Mouse (Mus musculus): ENCODE measurements around the gene Celsr3. TPM values are rescaled to one million over a fixed set of nuclear protein-coding genes. Genes with fewer than 3 reads are reported as not detected.
A peak's percentile ranks its signal among the peaks of the same experiment; 100 is the strongest.

Gene Celsr3
- total and polyA plus RNA-seq, 2 experiments from 2014 or later, result 5.8 to 86.4 TPM

DNA sequence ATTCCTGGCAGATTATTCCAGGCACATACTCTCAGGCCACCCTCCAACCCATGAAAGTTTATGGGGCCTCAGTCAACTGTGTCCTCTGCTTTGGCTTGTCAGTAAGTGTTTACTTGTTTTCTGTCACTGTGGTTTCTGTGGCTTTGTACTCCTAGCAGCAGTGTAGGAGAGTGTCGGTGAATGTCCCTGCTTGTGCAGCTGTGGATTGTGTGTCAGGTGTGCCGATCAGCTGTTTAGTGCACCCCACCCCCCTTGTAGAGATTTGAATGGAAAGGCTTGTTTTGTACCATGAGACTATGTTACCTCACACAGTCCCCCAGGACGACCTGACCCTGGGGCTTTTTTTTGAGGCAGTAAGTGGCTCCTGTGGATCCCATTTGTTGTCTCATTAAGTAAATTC is 33.4 kb upstream of the Celsr3 start:
- no peak overlapping the region for H3K4me3 ChIP-seq (ENCODE audit: low read length)
- peaks cover 31% of the 10 kb centered on the region for H3K4me1 ChIP-seq (ENCODE audit: insufficient read depth, low read length)
- H3K36me3 ChIP-seq (ENCODE audit: insufficient read depth, low read length), result peaks cover 12% of the 10 kb centered on the region
- no peaks in the 10 kb centered on the region for H3K9me3 ChIP-seq (ENCODE audit: low read length)
- peak overlapping the region; percentile 12; the same call in 1 of the 2 replicates for H3K27ac ChIP-seq
- H3K4me2 ChIP-seq (ENCODE audit: low read depth, low read length), result no peak overlapping the region
- ATAC-seq (peak; percentile 34; the same call in 1 of the 2 replicates), DNase-seq (ENCODE audit: low spot score) (no peak)
- TF ChIP-seq CTCF (IDR thresholded peaks at IDR 0.05; ENCODE audit: low read depth), result no peak
- 33% methylated on average over 3 of the region's 3 CpGs for WGBS
- H3K27me3 ChIP-seq (ENCODE audit: insufficient read depth, low read length), result no peaks in the 10 kb centered on the region
- H3K9ac ChIP-seq (replicated peaks; ENCODE audit: low read length), result no peak overlapping the region

DNA sequence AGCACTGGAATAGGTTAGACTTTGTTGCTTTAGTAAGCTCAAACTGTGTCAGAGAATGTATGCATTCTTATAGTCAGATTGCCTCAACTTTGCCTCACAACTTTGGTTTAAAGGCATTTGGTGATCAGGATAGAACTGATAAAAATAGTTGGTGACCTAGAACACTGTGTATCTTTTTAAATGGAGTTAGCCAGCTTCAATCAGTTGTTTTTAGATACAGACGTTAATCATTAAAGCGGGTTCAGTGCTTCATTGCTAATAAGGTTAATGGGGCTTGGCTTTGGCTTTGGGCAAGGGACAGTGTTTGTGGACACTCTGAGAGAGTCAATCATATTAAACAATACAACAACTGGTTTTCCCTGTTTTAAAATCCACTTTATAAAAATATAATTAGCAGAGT is 30.8 kb upstream of the Celsr3 start:
- WGBS, result 42% methylated on average over 2 of the region's 2 CpGs

DNA sequence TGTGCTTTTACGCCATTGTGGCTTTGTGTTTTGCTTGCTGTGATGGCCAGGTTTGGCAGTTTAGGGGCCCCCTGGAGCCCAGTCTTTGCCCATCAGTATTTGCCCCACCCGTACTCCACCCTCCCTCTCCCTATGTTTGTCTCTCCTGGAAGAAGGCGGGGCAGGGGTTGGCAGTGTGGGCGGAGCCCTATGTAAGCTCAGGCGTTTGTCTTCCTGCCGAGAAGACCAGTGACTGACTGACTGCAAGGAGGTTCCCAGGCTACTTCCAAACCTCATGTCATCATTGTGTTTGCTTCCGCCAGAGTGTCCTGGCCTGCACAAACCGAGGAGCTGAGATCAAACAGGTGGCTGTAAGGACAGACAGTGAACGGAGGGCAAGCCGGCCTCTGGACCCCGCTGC is 30.4 kb upstream of the Celsr3 start:
- Histone ChIP-seq H3K4me2 (ENCODE audit: low read depth, low read length) (peak overlapping the region; percentile 2; the same call in 1 of the 2 replicates), H3K27me3 (ENCODE audit: insufficient read depth, low read length) (no peaks in the 10 kb centered on the region), H3K27ac (peak overlapping the region; percentile 59), H3K9ac (replicated peaks; ENCODE audit: low read length) (no peak overlapping the region), H3K36me3 (ENCODE audit: insufficient read depth, low read length) (peaks cover 28% of the 10 kb centered on the region), H3K4me1 (ENCODE audit: insufficient read depth, low read length) (peaks cover 14% of the 10 kb centered on the region; the same call in 1 of the 2 replicates), H3K4me3 (ENCODE audit: low read length) (no peak overlapping the region), H3K9me3 (ENCODE audit: low read length) (no peaks in the 10 kb centered on the region)
- 29% methylated on average over 11 of the region's 11 CpGs for WGBS
- TF ChIP-seq CTCF (IDR thresholded peaks at IDR 0.05; ENCODE audit: low read depth), result no peak
- ATAC-seq, result no peak
- DNase-seq (ENCODE audit: low spot score), result no peak

More for the DNA sequence above, 30.8 kb upstream of the Celsr3 start:
- Histone ChIP-seq H3K27ac (no peak overlapping the region; the same call in 1 of the 2 replicates), H3K4me3 (ENCODE audit: low read length) (no peak overlapping the region), H3K9me3 (ENCODE audit: low read length) (no peaks in the 10 kb centered on the region), H3K4me1 (ENCODE audit: insufficient read depth, low read length) (peaks cover 16% of the 10 kb centered on the region), H3K27me3 (ENCODE audit: insufficient read depth, low read length) (no peaks in the 10 kb centered on the region), H3K9ac (replicated peaks; ENCODE audit: low read length) (no peak overlapping the region), H3K36me3 (ENCODE audit: insufficient read depth, low read length) (peaks cover 28% of the 10 kb centered on the region), H3K4me2 (ENCODE audit: low read depth, low read length) (no peak overlapping the region)
- no peak for TF ChIP-seq CTCF (IDR thresholded peaks at IDR 0.05; ENCODE audit: low read depth)
- DNase-seq (ENCODE audit: low spot score) (no peak), ATAC-seq (no peak)

DNA sequence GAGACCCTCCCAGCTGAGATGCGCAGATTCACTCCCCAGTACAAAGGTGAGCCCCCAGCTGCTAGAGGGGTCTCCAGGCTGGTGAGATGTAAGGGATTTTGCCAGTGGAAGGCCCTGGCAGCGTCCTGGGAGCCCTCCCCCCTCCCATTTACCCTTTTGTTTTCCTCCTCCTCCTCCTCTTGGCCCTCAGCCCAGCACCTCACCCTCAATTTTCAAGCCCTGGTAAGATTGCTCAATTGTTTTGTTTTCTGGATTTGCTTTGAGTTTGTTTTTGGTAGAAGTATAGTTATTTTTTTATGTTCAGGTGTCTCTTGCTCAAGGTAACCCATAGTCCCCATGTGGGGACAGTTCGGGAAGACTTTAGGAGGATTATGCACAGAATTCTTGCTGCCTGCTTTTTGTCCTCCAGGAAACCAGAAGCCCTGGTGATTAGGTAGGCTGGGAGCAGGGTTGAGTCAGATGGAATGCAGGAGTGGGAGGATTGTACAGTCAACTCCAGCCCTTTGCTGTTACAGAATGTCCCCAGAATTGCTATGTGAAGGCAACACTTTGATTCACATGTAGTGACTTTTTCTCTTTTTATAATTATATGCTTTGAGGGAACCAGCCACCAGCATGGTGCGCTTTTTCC is 29.7 kb upstream of the Celsr3 start:
- Histone ChIP-seq H3K27ac (peak overlapping the region; percentile 59; the same call in 1 of the 2 replicates), H3K9me3 (ENCODE audit: low read length) (no peaks in the 10 kb centered on the region), H3K4me3 (ENCODE audit: low read length) (no peak overlapping the region), H3K36me3 (ENCODE audit: insufficient read depth, low read length) (peaks cover 32% of the 10 kb centered on the region), H3K4me2 (ENCODE audit: low read depth, low read length) (peak overlapping the region; percentile 2; the same call in 1 of the 2 replicates), H3K27me3 (ENCODE audit: insufficient read depth, low read length) (no peaks in the 10 kb centered on the region), H3K9ac (replicated peaks; ENCODE audit: low read length) (no peak overlapping the region), H3K4me1 (ENCODE audit: insufficient read depth, low read length) (peaks cover 14% of the 10 kb centered on the region; the same call in 1 of the 2 replicates)
- DNase-seq (ENCODE audit: low spot score), result no peak
- 45% methylated on average over 4 of the region's 4 CpGs for whole genome bisulfite sequencing
- no peak for TF ChIP-seq CTCF (IDR thresholded peaks at IDR 0.05; ENCODE audit: low read depth)
- no peak for ATAC-seq

DNA sequence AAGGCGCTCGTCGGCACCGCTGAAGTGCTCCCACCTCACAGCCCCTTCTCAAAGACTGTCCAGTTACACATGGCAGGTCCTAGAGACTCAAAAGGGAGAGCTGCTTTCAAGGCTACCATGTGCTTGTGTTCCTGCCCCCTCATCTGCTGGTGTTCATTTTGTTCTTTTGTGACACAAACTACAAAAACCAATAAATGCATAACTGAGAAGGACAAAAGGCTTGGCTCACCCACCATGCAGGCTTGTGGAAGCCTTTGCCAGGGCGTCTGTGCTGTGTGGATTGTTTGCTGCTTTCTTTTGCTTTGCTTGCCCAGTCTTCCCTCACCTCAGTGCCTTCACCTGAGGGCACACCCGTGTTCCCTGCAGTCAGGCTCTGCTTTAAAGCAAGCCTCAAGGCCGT is 28.6 kb upstream of the Celsr3 start:
- DNase-seq (ENCODE audit: low spot score) (no peak), ATAC-seq (no peak)
- H3K27ac ChIP-seq, result peak overlapping the region; percentile 27; the same call in 1 of the 2 replicates
- peaks cover 43% of the 10 kb centered on the region for H3K36me3 ChIP-seq (ENCODE audit: insufficient read depth, low read length)
- peaks cover 14% of the 10 kb centered on the region; the same call in 1 of the 2 replicates for H3K4me1 ChIP-seq (ENCODE audit: insufficient read depth, low read length)
- no peaks in the 10 kb centered on the region for H3K9me3 ChIP-seq (ENCODE audit: low read length)
- no peaks in the 10 kb centered on the region for H3K27me3 ChIP-seq (ENCODE audit: insufficient read depth, low read length)
- H3K4me3 ChIP-seq (ENCODE audit: low read length), result no peak overlapping the region
- no peak overlapping the region for H3K4me2 ChIP-seq (ENCODE audit: low read depth, low read length)
- H3K9ac ChIP-seq (replicated peaks; ENCODE audit: low read length), result no peak overlapping the region
- WGBS, result 78% methylated on average over 7 of the region's 7 CpGs
- no peak for TF ChIP-seq CTCF (IDR thresholded peaks at IDR 0.05; ENCODE audit: low read depth)

DNA sequence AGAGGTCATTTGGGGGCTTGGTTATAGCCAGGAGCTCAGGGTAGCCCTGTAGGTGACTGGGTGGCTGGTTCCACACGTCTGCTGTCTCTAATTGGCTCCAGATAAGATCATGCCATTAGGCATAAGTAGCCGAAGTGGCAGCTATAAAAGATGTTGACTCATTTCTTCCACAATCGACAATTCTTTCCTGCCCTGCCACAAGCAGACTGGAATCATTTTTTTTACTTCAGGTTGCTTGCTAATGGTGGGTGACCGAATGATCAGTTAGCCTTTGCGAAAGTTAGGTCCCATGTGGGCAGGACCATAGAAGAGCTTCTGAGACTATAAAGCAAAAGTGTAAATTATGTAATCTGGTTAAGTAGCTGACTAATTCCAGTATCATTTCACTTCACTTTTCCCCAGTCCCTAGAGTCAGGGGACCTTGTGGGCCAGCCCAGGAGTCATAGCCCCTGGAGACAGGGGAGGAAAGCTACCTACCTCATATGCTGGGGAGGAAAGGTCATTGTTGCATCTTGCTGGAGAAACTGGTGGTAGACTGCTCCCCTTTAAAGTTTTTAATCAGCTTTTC is 27.5 kb upstream of the Celsr3 start:
- H3K27ac ChIP-seq, result no peak overlapping the region
- H3K9ac ChIP-seq (replicated peaks; ENCODE audit: low read length), result no peak overlapping the region
- 86% methylated on average over 5 of the region's 5 CpGs for WGBS
- no peak overlapping the region for H3K4me2 ChIP-seq (ENCODE audit: low read depth, low read length)
- no peak overlapping the region for H3K4me3 ChIP-seq (ENCODE audit: low read length)
- 0 out of 2 replicates have a peak, but pooled peaks cover 10% of the 10 kb centered on the region for H3K4me1 ChIP-seq (ENCODE audit: insufficient read depth, low read length)
- DNase-seq (ENCODE audit: low spot score) (no peak), ATAC-seq (no peak)
- no peaks in the 10 kb centered on the region for H3K9me3 ChIP-seq (ENCODE audit: low read length)
- TF ChIP-seq CTCF (IDR thresholded peaks at IDR 0.05; ENCODE audit: low read depth), result no peak
- H3K27me3 ChIP-seq (ENCODE audit: insufficient read depth, low read length), result no peaks in the 10 kb centered on the region
- peaks cover 47% of the 10 kb centered on the region for H3K36me3 ChIP-seq (ENCODE audit: insufficient read depth, low read length)

DNA sequence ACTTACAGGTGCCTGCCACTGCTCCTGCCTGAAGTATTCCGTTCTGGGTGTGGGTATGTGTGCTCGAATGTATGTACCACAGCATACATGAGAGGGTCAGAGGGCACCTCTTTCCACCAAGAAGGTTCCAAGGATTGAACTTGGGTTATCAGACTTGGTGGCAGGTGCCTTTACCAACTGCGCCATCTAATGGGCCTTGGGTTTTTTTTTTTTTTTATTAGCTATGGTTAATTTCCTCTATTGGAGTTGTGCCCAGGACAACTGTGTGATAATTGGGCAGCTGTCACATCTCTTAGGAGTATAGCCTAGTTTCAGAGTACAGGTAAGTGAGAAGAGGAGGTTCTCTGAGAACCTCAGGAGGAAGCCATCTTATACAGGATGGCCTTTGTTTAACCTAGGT is 26.6 kb upstream of the Celsr3 start:
- Histone ChIP-seq H3K9ac (replicated peaks; ENCODE audit: low read length) (no peak overlapping the region), H3K36me3 (ENCODE audit: insufficient read depth, low read length) (peaks cover 57% of the 10 kb centered on the region), H3K4me1 (ENCODE audit: insufficient read depth, low read length) (0 out of 2 replicates have a peak, but pooled peaks cover 10% of the 10 kb centered on the region), H3K27ac (no peak overlapping the region), H3K4me3 (ENCODE audit: low read length) (no peak overlapping the region), H3K9me3 (ENCODE audit: low read length) (no peaks in the 10 kb centered on the region), H3K4me2 (ENCODE audit: low read depth, low read length) (no peak overlapping the region), H3K27me3 (ENCODE audit: insufficient read depth, low read length) (no peaks in the 10 kb centered on the region)
- no peak for TF ChIP-seq CTCF (IDR thresholded peaks at IDR 0.05; ENCODE audit: low read depth)
- ATAC-seq (no peak), DNase-seq (ENCODE audit: low spot score) (peak; percentile 46)
- 78% methylated on average over 3 of the region's 3 CpGs for WGBS

Data from hindbrain, postnatal 0 days (tissue).